Mouse (Mus musculus) thymus, adult 2 months (tissue): ENCODE results near the gene Prkce.

Source experiments
- CTCF ChIP-seq: fragments of 200-500 bp; IDR thresholded peaks from 2 replicates; pipeline ENCODE4 v1.5.1; 2012; ENCODE audit warnings: mild to moderate bottlenecking, control low read depth, low read length, moderate library complexity, borderline replicate concordance; ENCODE audit not compliant: control insufficient read depth, poor library complexity, insufficient read depth; ENCODE audit errors: extremely low read depth
- POLR2A ChIP-seq: fragments of 200-500 bp; IDR thresholded peaks from 2 replicates; pipeline ENCODE4 v1.6.1; 2012; ENCODE audit warnings: mild to moderate bottlenecking, low read length, control low read depth, moderate library complexity; ENCODE audit not compliant: control insufficient read depth, poor library complexity, insufficient read depth; ENCODE audit errors: extremely low read depth

GRCm38 (mm10) chr17:86611772-86612171 lies 444.2 kb downstream of the Prkce start:
- TF ChIP-seq POLR2A (no peak), CTCF (no peak)
